Mouse (Mus musculus): Measurements from ENCODE around the gene Pvr. TPM values are rescaled to one million over a fixed set of nuclear protein-coding genes. Genes with fewer than 3 reads are reported as not detected.

Pvr gene
- 10 to 100 TPM; 10.7 to 12.0 TPM for total RNA-seq (2021)

GRCm38 (mm10) chr7:19920506-19921261, at the start of gene Pvr:
TSS of gene Pvr (minus strand) at chr7:19921160.
- peak; percentile 75 to 78 for DNase-seq (ENCODE audit: low spot score in 2 of 2)
- intact Hi-C loops (cut with DNase I): no loop called here

- intact Hi-C loops (cut with DNase I): no loop called here
- DNase-seq (ENCODE audit: low spot score in 2 of 2): no peak
Measured at GRCm38 (mm10) chr7:19970196-19970595, 49.2 kb upstream of the Pvr start.

DNA sequence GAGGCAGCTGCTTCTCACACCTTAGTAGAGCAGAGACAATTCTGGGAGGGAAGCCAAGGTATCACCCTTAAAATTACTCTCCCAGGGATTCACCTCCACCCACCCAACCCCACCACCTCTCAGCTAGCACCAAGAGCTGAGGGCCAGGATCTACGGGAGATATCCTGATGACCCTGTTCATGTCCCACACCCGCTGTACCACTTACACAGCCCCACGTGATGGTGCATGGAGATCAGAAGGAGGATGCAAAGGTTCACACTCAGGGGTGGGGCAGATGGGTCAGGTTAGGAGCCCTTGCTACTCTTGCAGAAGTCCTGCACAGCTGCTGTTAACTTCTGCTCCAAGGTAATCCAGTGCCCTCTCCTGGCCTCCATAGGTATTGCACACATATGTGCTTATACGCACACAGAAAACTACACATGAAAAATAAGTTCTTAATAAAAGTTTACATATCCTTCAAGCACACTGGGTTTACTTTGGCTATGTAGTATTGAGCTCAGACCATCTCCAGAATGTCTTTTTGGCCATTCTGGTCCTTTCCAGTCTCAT, 48.7 kb upstream of the Pvr start:
- no peak for DNase-seq (ENCODE audit: low spot score in 2 of 2)
- intact Hi-C loops (cut with DNase I): no loop called here

DNA sequence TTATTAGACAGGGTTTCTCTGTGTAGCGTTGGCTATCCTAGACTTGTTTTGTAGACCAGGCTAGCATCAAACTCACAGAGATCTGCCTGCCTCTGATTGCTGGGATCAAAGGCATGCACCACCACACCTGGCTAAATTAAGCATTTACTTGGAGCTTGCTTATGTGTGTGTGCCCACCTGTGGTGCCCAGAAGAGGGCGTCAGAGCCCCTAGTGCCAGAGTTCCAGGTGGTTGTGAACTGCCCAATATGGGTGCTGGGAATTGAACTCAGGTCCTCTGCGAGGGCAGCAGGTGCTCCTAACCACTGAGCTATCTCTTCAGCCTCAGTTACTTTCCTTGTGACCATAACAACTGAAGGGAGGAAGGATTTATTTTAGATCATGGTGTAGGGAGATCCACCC, 48.1 kb upstream of the Pvr start:
- no peak for DNase-seq (ENCODE audit: low spot score in 2 of 2)
- intact Hi-C loops (cut with DNase I): no loop called here

- intact Hi-C loops (cut with DNase I): no loop called here
- no peak for DNase-seq (ENCODE audit: low spot score in 2 of 2)
Measured at GRCm38 (mm10) chr7:19964985-19965579, 44.1 kb upstream of the Pvr start, which contains the start of gene Ceacam20. TSS of gene Ceacam20 (plus strand) at chr7:19965412.

GRCm38 (mm10) chr7:19962423-19962822, 41.5 kb upstream of the Pvr start:
- intact Hi-C loops (cut with DNase I): no loop called here

DNA sequence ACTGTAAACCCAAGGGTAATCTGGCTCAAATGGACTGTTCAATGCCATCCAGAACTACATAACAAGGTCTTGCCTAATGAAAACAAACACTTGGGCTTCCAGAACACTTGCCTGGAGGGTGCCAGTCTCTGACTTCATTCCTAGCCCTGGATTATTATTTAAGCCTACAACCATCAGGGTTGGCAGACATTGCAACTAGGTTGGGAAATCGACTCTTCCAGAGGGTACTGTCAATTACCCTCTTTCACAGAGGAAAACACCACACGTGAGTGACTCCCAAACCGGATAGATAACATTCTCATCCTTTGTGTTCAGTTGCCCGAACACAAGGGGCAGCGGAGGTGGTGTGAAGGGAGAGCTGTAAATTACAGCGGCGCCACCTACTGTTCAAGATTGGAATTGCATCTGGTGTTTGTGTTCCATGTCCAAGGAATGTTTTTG, 35.4 kb upstream of the Pvr start:
- peak; percentile 75 to 84 for DNase-seq (ENCODE audit: low spot score in 2 of 2)
- intact Hi-C loops (cut with DNase I): loop anchor here (1.0 kb wide), 1 partner anchor 46 kb away; no protein-coding TSS in a partner anchor

More at GRCm38 (mm10) chr7:19962423-19962822, 41.5 kb upstream of the Pvr start:
- no peak for DNase-seq (ENCODE audit: low spot score in 2 of 2)

GRCm38 (mm10) chr7:19955861-19956260, 34.9 kb upstream of the Pvr start:
- DNase-seq (ENCODE audit: low spot score in 2 of 2): no peak
- intact Hi-C loops (cut with DNase I): loop anchor here (1.0 kb wide), 1 partner anchor 46 kb away; no protein-coding TSS in a partner anchor

- intact Hi-C loops (cut with DNase I): no loop called here
- DNase-seq (ENCODE audit: low spot score in 2 of 2): no peak
Measured at GRCm38 (mm10) chr7:19953054-19953453, 32.1 kb upstream of the Pvr start.

DNA sequence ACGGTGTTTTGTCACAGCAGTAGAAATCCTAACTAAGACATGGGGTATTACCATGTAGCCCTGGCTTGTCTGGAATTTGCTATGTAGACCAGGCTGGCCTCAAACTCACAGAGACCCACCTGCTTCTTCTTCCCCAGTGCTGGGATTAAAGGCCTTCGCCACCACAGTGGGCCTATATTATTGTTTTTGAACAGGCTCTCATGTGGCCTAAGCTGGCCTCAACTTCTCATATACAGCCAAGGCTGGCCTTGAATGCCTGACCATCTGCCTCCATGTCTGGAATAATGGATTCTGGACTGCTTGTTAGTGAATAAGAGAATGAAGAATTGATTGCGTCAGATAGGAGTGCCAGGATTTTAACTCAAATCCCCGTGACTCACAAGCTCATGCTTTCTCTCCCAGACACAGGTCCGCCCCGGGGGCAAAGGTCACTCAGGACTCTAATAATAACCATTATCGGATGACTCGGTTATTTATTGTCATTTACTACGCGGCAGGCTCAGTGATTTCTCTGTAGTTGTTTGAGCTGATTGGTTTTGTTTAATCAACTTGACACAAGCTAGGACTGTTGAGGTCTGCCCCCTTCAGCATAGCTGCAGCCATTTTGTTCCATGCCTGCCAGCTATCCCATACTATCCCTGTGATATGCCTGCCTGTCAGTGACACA, 31.5 kb upstream of the Pvr start:
- intact Hi-C loops (cut with DNase I): no loop called here

DNA sequence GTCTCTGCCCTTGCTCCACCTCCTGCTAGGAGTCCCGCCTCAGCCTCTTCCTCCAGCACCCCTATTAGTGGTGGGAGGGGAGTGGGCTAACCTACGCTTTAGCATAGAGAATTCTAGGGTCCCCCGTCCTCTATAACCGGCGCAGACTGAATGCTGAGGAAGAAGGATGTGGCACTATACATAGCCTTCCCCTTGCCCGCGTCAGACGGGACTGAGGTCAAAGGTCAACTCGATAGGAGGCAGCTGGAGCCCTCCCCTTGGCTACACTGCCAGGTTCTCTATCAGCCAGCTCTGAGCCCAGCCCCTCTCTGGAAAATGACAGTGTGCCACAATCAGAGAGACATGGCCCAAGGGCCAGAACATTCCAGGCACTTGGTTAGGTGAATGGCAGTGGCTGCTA, 29.6 kb upstream of the Pvr start, which contains the start of gene Igsf23:
TSS of gene Igsf23 (minus strand) at position 168 of the 400 bp plus-strand sequence.
- no peak for DNase-seq (ENCODE audit: low spot score in 2 of 2)
- intact Hi-C loops (cut with DNase I): no loop called here

More for the DNA sequence above, 31.5 kb upstream of the Pvr start:
- DNase-seq (ENCODE audit: low spot score in 2 of 2): no peak

- intact Hi-C loops (cut with DNase I): no loop called here
- no peak for DNase-seq (ENCODE audit: low spot score in 2 of 2)
Measured at GRCm38 (mm10) chr7:19949996-19950395, 29.0 kb upstream of the Pvr start.

- no peak for DNase-seq (ENCODE audit: low spot score in 2 of 2)
- intact Hi-C loops (cut with DNase I): no loop called here
Measured at GRCm38 (mm10) chr7:19948956-19949355, 28.0 kb upstream of the Pvr start.

DNA sequence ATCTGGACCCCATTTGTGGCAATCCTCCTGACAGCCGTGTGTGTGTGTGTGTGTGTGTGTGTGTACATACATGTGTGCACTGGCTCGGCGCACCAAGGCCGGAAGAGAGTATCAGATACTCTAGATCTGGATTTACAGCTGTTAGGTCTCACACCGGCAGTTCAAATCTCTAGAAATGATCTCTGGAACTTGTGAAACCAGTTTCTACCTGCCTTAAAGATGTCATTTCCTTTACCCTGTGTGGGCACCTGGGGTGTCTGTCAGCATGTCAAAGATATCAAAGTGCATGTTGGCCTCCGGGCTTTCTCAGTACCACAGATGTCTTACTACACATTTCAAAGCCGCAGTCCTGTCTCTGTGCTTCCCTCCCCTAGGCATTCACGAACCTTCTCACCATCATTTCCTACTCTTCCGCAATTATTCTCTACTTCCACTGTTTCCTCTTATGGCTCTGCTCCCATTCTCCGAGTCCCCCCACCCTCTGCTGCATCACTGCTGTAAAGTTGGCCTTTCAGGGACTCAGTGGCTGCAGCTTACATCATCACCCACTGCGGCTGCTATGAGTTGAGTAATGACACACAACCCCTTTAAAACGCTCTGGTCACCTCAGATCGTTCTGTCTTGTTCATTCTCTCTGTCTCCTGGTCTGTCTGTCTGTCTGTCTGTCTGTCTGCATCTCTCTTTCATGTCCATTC, 25.0 kb upstream of the Pvr start:
- intact Hi-C loops (cut with DNase I): no loop called here
- no peak for DNase-seq (ENCODE audit: low spot score in 2 of 2)

GRCm38 (mm10) chr7:19945201-19945600, 24.2 kb upstream of the Pvr start:
- intact Hi-C loops (cut with DNase I): no loop called here
- no peak for DNase-seq (ENCODE audit: low spot score in 2 of 2)

DNA sequence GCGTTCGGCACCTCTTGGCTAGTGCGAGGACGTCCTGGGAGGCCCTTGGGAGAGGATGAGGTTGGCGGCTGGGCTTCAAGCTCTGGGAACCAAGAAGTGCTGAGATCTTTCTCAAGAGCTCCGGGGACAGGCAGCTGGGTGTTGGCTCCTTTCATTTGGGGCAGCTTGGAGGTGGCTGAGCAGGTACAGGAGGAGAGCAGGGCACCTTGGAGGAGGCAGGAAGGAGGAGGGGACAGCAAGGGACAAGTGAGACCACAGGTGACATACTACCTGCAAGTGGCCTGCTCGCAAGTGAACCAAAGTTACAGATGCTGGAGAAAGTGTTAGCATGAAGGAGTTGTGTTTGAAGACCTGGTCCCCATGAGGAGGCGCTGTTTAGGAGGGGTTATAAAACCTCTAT, 23.7 kb upstream of the Pvr start:
- intact Hi-C loops (cut with DNase I): no loop called here
- DNase-seq (ENCODE audit: low spot score in 2 of 2): no peak

- no peak for DNase-seq (ENCODE audit: low spot score in 2 of 2)
- intact Hi-C loops (cut with DNase I): no loop called here
Measured at GRCm38 (mm10) chr7:19940256-19940655, 19.3 kb upstream of the Pvr start.

- peak; percentile 30 to 33 for DNase-seq (ENCODE audit: low spot score in 2 of 2)
- intact Hi-C loops (cut with DNase I): no loop called here
Measured at GRCm38 (mm10) chr7:19939555-19940235, 18.7 kb upstream of the Pvr start.

GRCm38 (mm10) chr7:19937229-19937821, 16.4 kb upstream of the Pvr start:
- no peak for DNase-seq (ENCODE audit: low spot score in 2 of 2)

More at GRCm38 (mm10) chr7:19937229-19937821, 16.4 kb upstream of the Pvr start:
- intact Hi-C loops (cut with DNase I): no loop called here
